Mouse (Mus musculus) skeletal muscle tissue, postnatal 0 days (tissue): ENCODE data around the gene Ppp1r18. TPM values are rescaled to one million over a fixed set of nuclear protein-coding genes. Genes with fewer than 3 reads are reported as not detected.

Experiments
- microRNA counts: library from miRNA; unstranded; fragments of <30 nt; microRNA quantifications from one replicate; lab custom pipeline; 2015
- microRNA-seq, 2 experiments: library from miRNA; unstranded; fragments of <30 nt; microRNA quantifications; one replicate each; pipeline ENCODE4; 2016
- polyA plus RNA-seq: library from polyadenylated mRNA; unstranded; fragments of >200 nt; fragmentation: Nextera tagmentation; extraction: Ambion mirVana; gene quantifications from 2 replicates; pipeline ENCODE4 v1.2.1, GENCODE M21; 2015

The Ppp1r18 gene
- polyA plus RNA-seq: 15.3 and 21.1 TPM in 2 replicates

GRCm38 (mm10) chr17:35865481-35866280 is at the start of gene Ppp1r18:
TSS of gene Ppp1r18 (plus strand) at chr17:35865593.

GRCm38 (mm10) chr17:35821439-35822430 is 43.7 kb upstream of the Ppp1r18 start, which contains the start of gene Ier3:
TSS of gene Ier3 (plus strand) at chr17:35821684.

GRCm38 (mm10) chr17:35822964-35823937 is 42.1 kb upstream of the Ppp1r18 start, which contains the start of gene Flot1:
TSS of gene Flot1 (plus strand) at chr17:35823230.

GRCm38 (mm10) chr17:35838122-35838544 is 27.3 kb upstream of the Ppp1r18 start, which contains the start of gene Tubb5:
TSS of gene Tubb5 (minus strand) at chr17:35838306.

GRCm38 (mm10) chr17:35841076-35841950 is 24.1 kb upstream of the Ppp1r18 start, which contains the start of gene Mdc1:
TSS of gene Mdc1 (plus strand) at chr17:35841515.

GRCm38 (mm10) chr17:35861198-35861857 is 4.1 kb upstream of the Ppp1r18 start, which contains the start of gene Nrm:
TSS of gene Nrm (plus strand) at chr17:35861318.

GRCm38 (mm10) chr17:35879245-35880057 is 14.1 kb downstream of the Ppp1r18 start, which contains the start of gene Dhx16:
TSS of gene Dhx16 (plus strand) at chr17:35879819.

GRCm38 (mm10) chr17:35896781-35897643 is 31.6 kb downstream of the Ppp1r18 start, which contains the start of gene 2310061I04Rik:
TSS of gene 2310061I04Rik (minus strand) at chr17:35897431.

GRCm38 (mm10) chr17:35909919-35910369 is 44.6 kb downstream of the Ppp1r18 start, which contains the start of gene Atat1:
TSS of gene Atat1 (minus strand) at chr17:35910075.

GRCm38 (mm10) chr17:35916297-35917142 is 51.1 kb downstream of the Ppp1r18 start, which contains the start of the genes Mrps18b and Ppp1r10:
TSS of gene Mrps18b (minus strand) at chr17:35916389.
TSS of gene Ppp1r10 (plus strand) at chr17:35916434.

MicroRNA genes within 50 kb of the gene (microRNA counts, 519-probe panel; counts per million panel counts)
- microRNA mmu-miR-1894-3p (lab: Ali Mortazavi, UCI) (296 counts per million, percentile 58 among the panel's probes with 10 or more counts), microRNA mmu-miR-1894-5p (lab: Ali Mortazavi, UCI) (296 counts per million, percentile 58 among the panel's probes with 10 or more counts)

Small RNA genes lying within 50 kb of the gene (microRNA-seq; reads per million reads assigned to microRNA genes)
- gene Gm28033 (0.42 to 1.0 reads per million in 2 experiments), gene Mir1894 (0 reads per million in 2 experiments)

Other genes with a start within 250 kb of the Ppp1r18 start
- gene Gm9573, start 239.0 kb upstream of the Ppp1r18 start, polyA plus RNA-seq: not detected in 2 replicates
- not detected in 2 replicates for gene Mucl3, start 221.9 kb upstream of the Ppp1r18 start, polyA plus RNA-seq
- gene Vars2, start 198.0 kb upstream of the Ppp1r18 start, polyA plus RNA-seq: 7.1 and 7.7 TPM in 2 replicates
- gene Gtf2h4, start 191.9 kb upstream of the Ppp1r18 start, polyA plus RNA-seq: 26.0 and 26.3 TPM in 2 replicates
- gene Ddr1, start 161.0 kb upstream of the Ppp1r18 start, polyA plus RNA-seq: 31.1 and 31.6 TPM in 2 replicates
- gene Ier3, start 43.9 kb upstream of the Ppp1r18 start, polyA plus RNA-seq: 25.3 and 27.7 TPM in 2 replicates
- gene Flot1, start 42.4 kb upstream of the Ppp1r18 start, polyA plus RNA-seq: 68.5 and 77.6 TPM in 2 replicates
- gene Tubb5, start 27.3 kb upstream of the Ppp1r18 start, polyA plus RNA-seq: 177 and 210 TPM in 2 replicates
- gene Mdc1, start 24.1 kb upstream of the Ppp1r18 start, polyA plus RNA-seq: 1.5 and 2.0 TPM in 2 replicates
- gene Nrm, start 4.3 kb upstream of the Ppp1r18 start, polyA plus RNA-seq: 23.9 and 27.0 TPM in 2 replicates
- gene Dhx16, start 14.2 kb downstream of the Ppp1r18 start, polyA plus RNA-seq: 11.4 and 12.8 TPM in 2 replicates
- gene 2310061I04Rik, start 31.8 kb downstream of the Ppp1r18 start, polyA plus RNA-seq: 51.1 and 65.0 TPM in 2 replicates
- 13.1 and 13.8 TPM in 2 replicates for gene Atat1, start 44.5 kb downstream of the Ppp1r18 start, polyA plus RNA-seq
- 73.1 and 80.9 TPM in 2 replicates for gene Mrps18b, start 50.8 kb downstream of the Ppp1r18 start, polyA plus RNA-seq
- gene Ppp1r10, start 50.8 kb downstream of the Ppp1r18 start, polyA plus RNA-seq: 17.9 and 26.3 TPM in 2 replicates
- gene Abcf1, start 104.2 kb downstream of the Ppp1r18 start, polyA plus RNA-seq: 62.2 and 75.8 TPM in 2 replicates
- gene Gnl1, start 114.3 kb downstream of the Ppp1r18 start, polyA plus RNA-seq: 23.3 and 25.8 TPM in 2 replicates
- gene Prr3, start 114.6 kb downstream of the Ppp1r18 start, polyA plus RNA-seq: 8.5 and 10.2 TPM in 2 replicates
- 1.8 TPM in 2 replicates for gene H2-T24, start 155.0 kb downstream of the Ppp1r18 start, polyA plus RNA-seq
- 10.8 and 13.2 TPM in 2 replicates for gene H2-T23, start 167.3 kb downstream of the Ppp1r18 start, polyA plus RNA-seq
- 11.7 and 13.4 TPM in 2 replicates for gene H2-T22, start 177.2 kb downstream of the Ppp1r18 start, polyA plus RNA-seq
- gene Gm6034, start 177.4 kb downstream of the Ppp1r18 start, polyA plus RNA-seq: not detected in 2 replicates
- gene Gm11127, start 192.8 kb downstream of the Ppp1r18 start, polyA plus RNA-seq: 0.12 TPM in 1 of 2 replicates, not detected in the other